Mouse (Mus musculus) neural tube, embryonic 14.5 days (tissue): Measurements from ENCODE around the gene Map2k2. TPM values are rescaled to one million over a fixed set of nuclear protein-coding genes. Genes with fewer than 3 reads are reported as not detected.

Experiments
- ATAC-seq: fragments of 200-750 bp; cut with Nextera tagmentation; 2 replicates; pipeline ENCODE4 v1.8.0; 2017; ENCODE audit warnings: low read depth, mild to moderate bottlenecking, moderate TSS enrichment, moderate library complexity
- H3K27ac ChIP-seq: fragments of 300-500 bp; sonication (generic); 2 replicates; pipeline ENCODE4 v1.5.1; 2014; ENCODE audit warnings: low read depth, mild to moderate bottlenecking, control low read depth, low read length, moderate library complexity, mixed read lengths
- H3K27me3 ChIP-seq: fragments of 300-500 bp; sonication (generic); 2 replicates; pipeline ENCODE4 v1.6.1; 2014; ENCODE audit warnings: low read length; ENCODE audit not compliant: control insufficient read depth, insufficient read depth
- H3K36me3 ChIP-seq: fragments of 300-500 bp; sonication (generic); 2 replicates; pipeline ENCODE4 v1.6.1; 2014; ENCODE audit warnings: low read length, mixed read lengths; ENCODE audit not compliant: control insufficient read depth, insufficient read depth
- H3K4me1 ChIP-seq: fragments of 300-500 bp; sonication (generic); 2 replicates; pipeline ENCODE4 v1.6.1; 2014; ENCODE audit warnings: low read length; ENCODE audit not compliant: control insufficient read depth, insufficient read depth
- H3K4me2 ChIP-seq: fragments of 300-500 bp; sonication (generic); 2 replicates; pipeline ENCODE4 v1.6.1; 2014; ENCODE audit warnings: mild to moderate bottlenecking, low read depth, low read length, control low read depth
- H3K4me3 ChIP-seq: fragments of 300-500 bp; sonication (generic); 2 replicates; pipeline ENCODE4 v1.5.1; 2014; ENCODE audit warnings: low read depth, low read length, control low read depth, mixed read lengths
- H3K9ac ChIP-seq: fragments of 300-500 bp; sonication (generic); replicated peaks from 2 replicates; pipeline ENCODE4 v1.6.1; 2014; ENCODE audit warnings: low read depth, mild to moderate bottlenecking, control low read depth, low read length, mixed read lengths
- H3K9me3 ChIP-seq: fragments of 300-500 bp; sonication (generic); 2 replicates; pipeline ENCODE4 v1.6.1; 2016; ENCODE audit warnings: low read length; ENCODE audit not compliant: control insufficient read depth
- WGBS: fragments of 180-500 bp; shearing (Covaris S2); extraction: QIAGEN DNeasy Blood & Tissue Kit; methylation state at CpG from one replicate; pipeline ENCODE4 v1.1.7; 2014; 5-methylcytosine and 5-hydroxymethylcytosine counted together
- polyA plus RNA-seq: library from polyadenylated mRNA; unstranded; fragments of >200 nt; fragmentation: Nextera tagmentation; extraction: Ambion mirVana; gene quantifications from 2 replicates; pipeline ENCODE4 v1.2.1, GENCODE M21; 2014

Gene Map2k2
- polyA plus RNA-seq, 1 experiment from 2014 or later: 228 TPM

DNA sequence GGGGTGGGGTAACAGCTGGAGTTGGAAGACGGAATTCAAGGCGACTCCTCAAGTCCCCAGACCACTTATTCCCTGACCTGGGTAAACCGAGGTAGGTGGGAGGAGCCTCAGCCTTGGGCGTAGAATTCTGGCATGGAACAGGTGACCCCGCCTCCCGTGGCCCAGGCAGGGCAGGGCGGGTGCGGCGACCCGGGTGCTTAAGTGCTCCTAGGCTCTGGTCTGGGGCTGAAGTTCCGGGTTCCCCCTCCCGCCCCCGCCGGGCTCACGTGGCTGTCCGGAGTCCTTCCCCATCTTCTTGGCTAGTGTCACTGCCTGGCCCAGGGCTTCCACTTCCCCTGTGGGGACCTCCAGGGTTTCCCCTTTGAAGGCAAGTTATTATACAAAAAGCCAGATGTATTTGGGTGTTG lies 28.5 kb downstream of the Map2k2 start:
- no peaks in the 10 kb centered on the region for H3K36me3 ChIP-seq
- ATAC-seq: no peak
- H3K27me3 ChIP-seq: peaks cover 17% of the 10 kb centered on the region
- H3K4me2 ChIP-seq: no peak overlapping the region
- WGBS: under 1% methylated on average over 16 of the region's 16 CpGs
- H3K27ac ChIP-seq: no peak overlapping the region
- no peaks in the 10 kb centered on the region for H3K9me3 ChIP-seq
- H3K4me1 ChIP-seq: peaks cover 21% of the 10 kb centered on the region
- no peak overlapping the region for H3K9ac ChIP-seq
- H3K4me3 ChIP-seq: no peak overlapping the region

DNA sequence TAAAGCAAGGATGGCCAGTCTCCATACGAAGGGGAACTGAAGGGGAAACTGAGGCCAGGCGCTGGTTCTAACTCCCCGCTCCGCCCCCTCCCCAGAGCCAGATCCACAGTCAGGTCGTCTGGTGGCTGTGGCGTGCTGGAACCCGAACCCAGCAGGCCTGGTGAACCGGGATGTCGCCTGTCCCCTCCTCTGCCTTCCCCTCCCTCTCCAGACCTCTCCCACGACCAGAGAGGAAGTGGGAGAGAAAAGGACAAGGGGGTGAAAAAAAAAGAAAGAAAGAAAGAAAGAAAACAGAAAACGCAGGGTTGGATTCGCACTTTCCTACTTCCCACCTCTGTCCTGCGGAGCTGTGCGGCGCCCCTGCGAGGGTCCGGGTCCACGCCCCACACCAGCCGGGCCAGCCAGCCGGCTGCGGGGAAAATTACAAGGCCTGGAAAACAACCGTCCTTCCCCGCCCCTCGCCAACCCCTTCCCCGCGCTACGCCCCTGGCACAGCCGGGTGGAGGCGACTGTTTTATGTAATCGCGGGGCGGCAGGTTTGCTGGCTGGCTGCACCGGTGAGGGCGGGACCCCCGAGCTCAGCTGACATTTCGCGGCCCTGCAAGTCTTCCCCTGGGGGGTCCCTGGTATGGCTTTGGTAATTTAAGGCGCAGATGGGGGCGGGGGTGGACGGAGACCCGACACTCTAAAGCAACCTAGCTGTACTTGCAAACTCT lies 29.4 kb downstream of the Map2k2 start, which contains the start of gene Zbtb7a:
Zbtb7a (plus strand) TSS at position 255 of the 716 bp plus-strand sequence.
- WGBS: 3% methylated on average over 40 of the region's 41 CpGs
- ATAC-seq: no peak
- H3K4me2 ChIP-seq: peak within 1 kb of the TSS; percentile 99

DNA sequence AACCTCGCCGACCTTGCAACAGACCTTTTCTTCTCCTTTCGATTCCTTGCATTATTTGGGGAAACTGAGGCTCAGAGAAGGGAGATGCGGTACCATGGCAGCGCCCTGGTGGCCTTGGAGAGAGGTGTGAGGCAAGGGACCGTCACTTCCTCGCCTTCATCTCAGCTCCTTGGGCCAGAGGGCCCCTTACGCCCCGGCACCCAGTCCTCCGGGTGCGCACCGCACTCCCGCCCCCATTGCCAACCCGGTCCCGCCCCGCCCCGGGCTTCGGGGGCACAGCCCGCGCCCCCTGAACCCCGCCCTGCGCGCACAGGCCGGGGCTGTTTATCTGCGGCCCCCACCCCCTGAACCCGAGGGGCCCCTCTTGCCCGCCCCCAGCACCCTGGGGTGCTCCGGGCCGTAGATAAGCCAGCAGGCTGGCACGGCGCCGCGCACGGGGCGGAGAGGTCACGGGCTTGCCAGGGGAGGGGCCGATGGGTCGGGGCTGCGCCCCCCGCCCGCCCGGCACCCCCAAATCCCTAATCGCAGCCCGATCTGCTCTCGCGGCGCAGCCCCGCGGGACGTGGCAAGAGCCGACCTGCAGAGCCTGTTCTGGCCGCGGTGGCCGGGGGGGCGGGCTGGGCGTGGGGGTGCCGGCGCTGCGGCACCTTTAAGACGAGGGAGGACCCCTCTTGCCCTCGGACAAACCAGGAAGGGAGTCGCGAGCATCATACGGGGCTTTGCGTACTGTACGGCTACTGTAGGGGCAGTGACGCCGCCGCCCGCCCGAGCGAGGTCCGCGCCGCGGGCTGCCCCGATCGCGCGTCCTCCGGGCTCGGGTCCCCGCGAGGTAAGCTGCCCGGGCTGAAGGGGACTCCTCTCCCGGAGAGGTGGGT lies 30.4 kb downstream of the Map2k2 start:
- Histone ChIP-seq H3K9ac (peak overlapping the region; percentile 92), H3K27ac (peak overlapping the region; percentile 97), H3K4me2 (peak overlapping the region; percentile 99), H3K27me3 (peaks cover 17% of the 10 kb centered on the region), H3K9me3 (no peaks in the 10 kb centered on the region), H3K4me3 (peak overlapping the region; percentile 85), H3K36me3 (no peaks in the 10 kb centered on the region), H3K4me1 (peaks cover 38% of the 10 kb centered on the region)
- peak; percentile 29; the same call in 1 of the 2 replicates for ATAC-seq
- WGBS: under 1% methylated on average over 85 of the region's 86 CpGs

More for the DNA sequence above, 29.4 kb downstream of the Map2k2 start, which contains the start of gene Zbtb7a:
- Histone ChIP-seq H3K27me3 (peaks cover 17% of the 10 kb centered on the region), H3K4me1 (peaks cover 28% of the 10 kb centered on the region), H3K27ac (peak within 1 kb of the TSS; percentile 97), H3K36me3 (no peaks in the 10 kb centered on the region), H3K9me3 (no peaks in the 10 kb centered on the region), H3K4me3 (peak within 1 kb of the TSS; percentile 85), H3K9ac (peak within 1 kb of the TSS; percentile 92)

DNA sequence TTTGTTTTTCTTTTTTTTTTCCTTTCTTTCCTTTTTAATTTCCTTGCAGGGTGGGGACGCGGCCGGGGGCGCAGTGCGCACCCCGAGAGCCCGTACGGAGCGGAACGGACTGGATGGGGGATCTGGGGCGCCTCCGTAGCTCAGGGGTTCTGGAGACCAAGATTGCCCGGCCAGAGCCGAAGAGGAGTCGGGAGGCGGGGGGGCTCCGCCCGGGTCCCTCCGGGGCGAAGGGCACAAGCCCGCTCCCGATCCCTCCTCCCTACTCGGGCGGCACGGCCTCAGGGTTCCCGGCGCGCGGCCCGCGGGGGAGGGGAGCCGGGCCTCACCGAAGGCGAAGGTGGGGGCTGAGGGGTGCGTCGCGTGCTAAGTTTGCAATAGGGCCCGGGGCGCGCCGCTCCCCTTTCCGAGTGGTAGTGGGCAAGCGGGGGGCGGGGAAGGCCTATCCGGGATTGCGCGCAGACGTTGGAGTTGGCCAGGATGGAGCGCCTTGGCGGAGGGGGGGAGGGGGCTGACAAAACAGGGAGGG lies 31.1 kb downstream of the Map2k2 start:
- Histone ChIP-seq H3K4me2 (peak overlapping the region; percentile 99), H3K27me3 (peaks cover 17% of the 10 kb centered on the region), H3K27ac (peak overlapping the region; percentile 97), H3K9me3 (no peaks in the 10 kb centered on the region), H3K36me3 (no peaks in the 10 kb centered on the region), H3K4me3 (peak overlapping the region; percentile 85), H3K9ac (peak overlapping the region; percentile 92), H3K4me1 (peaks cover 42% of the 10 kb centered on the region)
- 1% methylated on average over 42 of the region's 50 CpGs for WGBS
- peak; percentile 44 for ATAC-seq

DNA sequence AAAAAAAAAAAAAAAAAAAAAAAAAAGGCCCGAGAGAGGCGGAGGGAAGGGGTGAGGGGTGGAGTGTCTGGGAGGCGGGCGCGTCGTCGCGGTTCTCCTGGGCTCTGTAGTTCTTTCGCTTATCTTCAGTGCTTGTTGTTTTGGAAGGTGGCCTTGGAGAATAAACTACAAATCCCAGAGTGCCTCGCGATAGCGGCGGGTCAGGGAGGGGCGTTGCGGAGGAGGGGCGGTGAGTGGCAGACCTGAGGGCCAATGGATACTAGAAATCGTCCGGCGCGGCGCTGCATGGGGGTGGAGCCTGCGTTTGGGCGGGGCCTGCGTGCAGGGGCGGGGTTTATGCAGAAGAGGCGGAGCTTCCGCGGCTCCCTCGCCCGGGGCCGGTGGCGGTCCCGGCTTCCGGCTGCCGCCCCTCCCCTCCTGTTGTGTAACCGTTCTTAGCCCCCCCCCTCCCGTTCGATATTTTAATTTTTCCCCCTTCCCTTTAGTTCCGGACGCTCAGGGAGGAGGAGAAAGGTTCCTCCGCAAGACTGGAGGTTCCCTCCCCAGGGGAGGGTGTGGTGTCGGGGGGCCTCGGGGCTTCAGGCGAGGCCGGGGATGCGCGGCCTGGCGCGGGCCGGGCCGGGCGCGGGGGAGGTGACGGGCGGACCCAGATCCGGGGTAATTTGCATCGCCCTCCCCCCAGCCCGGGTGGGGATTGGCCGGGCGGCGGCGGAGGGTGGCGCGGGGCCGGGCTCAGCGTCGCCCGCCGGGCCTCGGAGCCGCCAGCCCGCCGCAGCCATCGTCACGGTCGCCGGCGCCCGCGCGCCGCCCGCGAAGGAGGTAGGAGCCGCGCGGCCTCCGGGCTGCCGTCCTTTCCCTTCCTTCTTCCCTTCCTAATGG lies 31.8 kb downstream of the Map2k2 start:
- Histone ChIP-seq H3K4me1 (peaks cover 43% of the 10 kb centered on the region), H3K36me3 (no peaks in the 10 kb centered on the region), H3K27me3 (peaks cover 17% of the 10 kb centered on the region), H3K4me2 (peak overlapping the region; percentile 73), H3K9me3 (no peaks in the 10 kb centered on the region), H3K27ac (peak overlapping the region; percentile 86), H3K4me3 (peak overlapping the region; percentile 85), H3K9ac (peak overlapping the region; percentile 92)
- WGBS: under 1% methylated on average over 44 of the region's 89 CpGs
- ATAC-seq: peak; percentile 90

DNA sequence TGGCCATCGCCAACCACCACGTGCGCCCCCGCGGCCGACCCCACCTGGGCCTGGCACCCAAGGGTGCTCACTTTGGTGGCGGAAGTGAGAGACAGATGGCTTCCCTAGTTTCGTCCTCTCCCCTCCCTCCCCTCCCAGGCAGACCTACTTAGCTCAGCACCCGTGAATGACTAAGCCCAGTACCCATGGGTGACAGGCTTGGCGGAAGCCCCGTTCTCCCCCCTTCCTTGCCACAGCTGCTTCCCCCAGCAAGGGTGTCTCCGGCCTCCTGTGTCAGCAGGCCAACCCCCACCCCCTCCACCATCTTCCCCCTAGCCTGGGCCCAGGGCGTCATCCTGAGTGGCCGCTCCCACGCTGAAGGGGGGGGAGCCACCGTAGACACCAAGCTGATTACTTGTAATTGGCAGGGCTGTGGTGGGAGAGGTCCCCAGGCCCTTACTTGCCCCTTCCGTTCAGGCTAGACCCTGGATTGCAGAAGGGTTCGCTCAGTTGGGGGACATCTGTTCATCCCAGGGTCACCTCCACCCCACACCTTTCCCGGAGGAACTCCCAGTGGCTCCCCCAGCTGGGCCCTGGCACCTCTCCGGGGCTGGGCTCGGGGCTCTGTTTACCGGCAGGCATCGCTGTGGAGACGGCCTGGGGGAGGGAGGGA lies 32.5 kb downstream of the Map2k2 start:
- peak overlapping the region; percentile 88 for H3K9ac ChIP-seq
- no peaks in the 10 kb centered on the region for H3K36me3 ChIP-seq
- H3K9me3 ChIP-seq: no peaks in the 10 kb centered on the region
- H3K27ac ChIP-seq: peak overlapping the region; percentile 86
- 0% methylated on average over 20 of the region's 24 CpGs for WGBS
- peak overlapping the region; percentile 85 for H3K4me3 ChIP-seq
- peaks cover 12% of the 10 kb centered on the region for H3K27me3 ChIP-seq
- H3K4me1 ChIP-seq: peaks cover 47% of the 10 kb centered on the region
- no peak for ATAC-seq
- peak overlapping the region; percentile 73 for H3K4me2 ChIP-seq

DNA sequence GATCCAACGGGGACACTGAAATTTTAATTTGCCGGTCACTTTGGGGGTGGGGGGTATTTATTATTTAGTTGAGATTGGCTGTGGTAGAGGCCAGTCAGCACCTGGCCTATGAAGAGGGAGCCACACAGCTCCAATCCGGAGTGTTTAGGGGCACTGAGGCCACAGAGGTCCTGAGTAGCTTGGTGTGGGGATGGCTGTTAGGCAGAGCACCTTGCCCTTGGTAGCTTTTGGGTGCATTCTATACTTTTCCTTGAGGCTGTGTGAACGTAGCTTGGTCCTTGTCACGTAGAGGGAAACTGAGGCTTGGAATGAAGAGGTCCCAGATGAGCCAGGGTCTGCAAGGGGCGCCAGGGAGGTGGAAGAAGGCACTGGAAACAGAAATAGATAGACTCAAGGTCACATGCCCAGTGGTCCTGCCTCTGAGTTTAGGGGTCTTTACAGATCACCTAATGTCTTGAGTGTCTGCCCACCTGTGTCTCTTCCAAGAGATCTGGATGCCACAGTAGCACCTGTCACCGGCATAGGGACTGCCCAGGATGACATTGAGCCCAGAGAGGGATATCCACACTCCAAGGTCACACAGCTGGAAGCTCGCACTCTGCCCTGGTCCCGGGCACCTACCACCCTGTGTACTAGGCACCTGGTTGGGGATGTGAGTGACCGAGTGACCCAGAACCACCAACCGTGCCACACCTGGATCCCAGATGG lies 33.3 kb downstream of the Map2k2 start:
- H3K36me3 ChIP-seq: peaks cover under 1% of the 10 kb centered on the region
- ATAC-seq: no peak
- peaks cover 11% of the 10 kb centered on the region for H3K27me3 ChIP-seq
- H3K4me2 ChIP-seq: peak overlapping the region; percentile 73
- H3K9ac ChIP-seq: peak overlapping the region; percentile 88
- peaks cover 47% of the 10 kb centered on the region for H3K4me1 ChIP-seq
- no peak overlapping the region for H3K27ac ChIP-seq
- 70% methylated on average over 11 of the region's 11 CpGs for WGBS
- peak overlapping the region; percentile 85 for H3K4me3 ChIP-seq
- H3K9me3 ChIP-seq: no peaks in the 10 kb centered on the region
